Mouse (Mus musculus) hindbrain, postnatal 0 days (tissue): ENCODE data around the gene Olfr94. TPM values are rescaled to one million over a fixed set of nuclear protein-coding genes. Genes with fewer than 3 reads are reported as not detected.
A peak's percentile ranks its signal among the peaks of the same experiment; 100 is the strongest.

Experiments used
- ATAC-seq: fragments of 200-750 bp; cut with Nextera tagmentation; 2 replicates; pipeline ENCODE4 v1.8.0; 2017; ENCODE audit warnings: mild to moderate bottlenecking, moderate TSS enrichment, moderate library complexity
- DNase-seq: peaks from one replicate; pipeline ENCODE4 v3.0.0-alpha.2; 2015; ENCODE audit warnings: low spot score
- H3K27ac ChIP-seq: fragments of 300-500 bp; sonication (generic); 2 replicates; pipeline ENCODE4 v1.5.1; 2014; ENCODE audit warnings: mild to moderate bottlenecking
- H3K27me3 ChIP-seq: fragments of 300-500 bp; sonication (generic); 2 replicates; pipeline ENCODE4 v1.6.1; 2014; ENCODE audit warnings: low read length, mixed read lengths; ENCODE audit not compliant: insufficient read depth
- H3K36me3 ChIP-seq: fragments of 300-500 bp; sonication (generic); 2 replicates; pipeline ENCODE4 v1.6.1; 2014; ENCODE audit warnings: low read length, mixed read lengths; ENCODE audit not compliant: insufficient read depth
- H3K4me1 ChIP-seq: fragments of 300-500 bp; sonication (generic); 2 replicates; pipeline ENCODE4 v1.6.1; 2014; ENCODE audit warnings: antibody characterized with exemption, low read length, mixed read lengths; ENCODE audit not compliant: insufficient read depth
- H3K4me2 ChIP-seq: fragments of 300-500 bp; sonication (generic); 2 replicates; pipeline ENCODE4 v1.6.1; 2014; ENCODE audit warnings: low read depth, mild to moderate bottlenecking, low read length, moderate library complexity, mixed read lengths
- H3K4me3 ChIP-seq: fragments of 300-500 bp; sonication (generic); 2 replicates; pipeline ENCODE4 v1.5.1; 2014; ENCODE audit warnings: low read length
- H3K9ac ChIP-seq: fragments of 300-500 bp; sonication (generic); replicated peaks from 2 replicates; pipeline ENCODE4 v1.6.1; 2014; ENCODE audit warnings: mild to moderate bottlenecking, low read length, moderate library complexity, mixed read lengths
- H3K9me3 ChIP-seq: fragments of 300-500 bp; sonication (generic); 2 replicates; pipeline ENCODE4 v1.6.1; 2016; ENCODE audit warnings: low read length, mixed read lengths
- CTCF ChIP-seq: IDR thresholded peaks from 2 replicates; pipeline ENCODE4 v1.5.1; 2016; ENCODE audit warnings: antibody characterized with exemption, control low read depth, low read depth
- WGBS: fragments of 180-500 bp; shearing (Covaris S2); extraction: QIAGEN DNeasy Blood & Tissue Kit; methylation state at CpG from one replicate; pipeline ENCODE4 v1.1.7; 2014; 5-methylcytosine and 5-hydroxymethylcytosine counted together
- polyA plus RNA-seq: library from polyadenylated mRNA; unstranded; fragments of >200 nt; fragmentation: Nextera tagmentation; extraction: Ambion mirVana; gene quantifications from 2 replicates; pipeline ENCODE4 v1.2.1, GENCODE M21; 2015
- total RNA-seq: library from RNA; depleted of rRNA; stranded (reverse); fragments of >200 nt; gene quantifications from 2 replicates; pipeline ENCODE4 v1.2.3, GENCODE M21; 2014

Olfr94 gene
- total and polyA plus RNA-seq, 2 experiments from 2014 or later = 1.3 TPM; not detected in 1

DNA sequence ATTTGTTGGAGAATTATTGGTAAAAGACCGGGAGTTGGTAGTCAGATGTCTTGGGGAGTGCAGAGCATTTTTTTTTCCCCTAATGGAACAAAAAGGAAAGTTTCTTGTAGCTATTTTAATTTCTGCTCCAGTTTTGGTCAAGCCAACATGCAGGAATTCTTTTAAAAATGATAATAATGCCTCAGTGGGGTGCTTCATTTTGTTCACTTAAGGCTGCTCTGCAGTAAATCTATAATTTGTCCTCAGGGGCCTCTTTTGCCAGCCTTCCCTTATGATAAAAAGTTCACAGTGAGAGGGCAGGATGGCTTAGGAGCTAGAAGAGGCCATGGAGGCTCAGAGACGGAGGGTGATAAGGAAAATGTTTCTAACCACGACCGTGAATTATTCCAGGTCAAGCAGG lies 19.1 kb upstream of the Olfr94 start, which contains the start of gene Olfr96:
Gene Olfr96, plus strand, starts transcription at position 301 of the 400 bp plus-strand sequence.
- no peak within 1 kb of the TSS for H3K4me3 ChIP-seq
- H3K9me3 ChIP-seq = no peaks in the 10 kb centered on the region
- H3K4me1 ChIP-seq = no peaks in the 10 kb centered on the region
- no peak within 1 kb of the TSS for H3K27ac ChIP-seq
- no peak within 1 kb of the TSS for H3K9ac ChIP-seq
- H3K36me3 ChIP-seq = no peaks in the 10 kb centered on the region
- WGBS = 57% methylated on average over 4 of the region's 4 CpGs
- ATAC-seq = no peak
- H3K27me3 ChIP-seq = no peaks in the 10 kb centered on the region
- no peak for DNase-seq
- no peak within 1 kb of the TSS for H3K4me2 ChIP-seq
- TF ChIP-seq CTCF = no peak

- Histone ChIP-seq H3K9ac (no peak overlapping the region), H3K4me2 (no peak overlapping the region), H3K27me3 (no peaks in the 10 kb centered on the region), H3K36me3 (no peaks in the 10 kb centered on the region), H3K27ac (no peak overlapping the region), H3K9me3 (no peaks in the 10 kb centered on the region), H3K4me3 (no peak overlapping the region), H3K4me1 (no peaks in the 10 kb centered on the region)
- no peak for TF ChIP-seq CTCF
- WGBS = 80% methylated on average over 3 of the region's 3 CpGs
- DNase-seq (no peak), ATAC-seq (no peak)
These were observed 17.7 kb upstream of the Olfr94 start for GRCm38 (mm10) chr17:37218486-37218885.

- WGBS = 79% methylated on average over 3 of the region's 3 CpGs
- no peak within 1 kb of the TSS for H3K9ac ChIP-seq
- TF ChIP-seq CTCF = no peak
These were observed 12.2 kb upstream of the Olfr94 start, which contains the start of gene Olfr95 for GRCm38 (mm10) chr17:37213018-37213417. Gene Olfr95, minus strand, starts transcription at chr17:37213118.

GRCm38 (mm10) chr17:37210884-37211768 lies 10.3 kb upstream of the Olfr94 start:
- H3K36me3 ChIP-seq = no peaks in the 10 kb centered on the region
- no peaks in the 10 kb centered on the region for H3K9me3 ChIP-seq
- DNase-seq (peak; percentile 56), ATAC-seq (peak; percentile 82)
- TF ChIP-seq CTCF = peak; percentile 50
- peak overlapping the region; percentile 60 for H3K4me2 ChIP-seq
- H3K27me3 ChIP-seq = no peaks in the 10 kb centered on the region
- H3K27ac ChIP-seq = no peak overlapping the region
- peak overlapping the region; percentile 34 for H3K4me3 ChIP-seq
- WGBS = 19% methylated on average over 40 of the region's 40 CpGs
- H3K4me1 ChIP-seq = peaks cover 5% of the 10 kb centered on the region; the same call in 1 of the 2 replicates
- H3K9ac ChIP-seq = peak overlapping the region; percentile 49

More at GRCm38 (mm10) chr17:37213018-37213417, 12.2 kb upstream of the Olfr94 start, which contains the start of gene Olfr95:
- Histone ChIP-seq H3K27ac (no peak within 1 kb of the TSS), H3K36me3 (no peaks in the 10 kb centered on the region), H3K4me2 (no peak within 1 kb of the TSS), H3K4me3 (no peak within 1 kb of the TSS), H3K27me3 (no peaks in the 10 kb centered on the region), H3K9me3 (no peaks in the 10 kb centered on the region), H3K4me1 (peaks cover 5% of the 10 kb centered on the region; the same call in 1 of the 2 replicates)
- DNase-seq (no peak), ATAC-seq (no peak)

DNA sequence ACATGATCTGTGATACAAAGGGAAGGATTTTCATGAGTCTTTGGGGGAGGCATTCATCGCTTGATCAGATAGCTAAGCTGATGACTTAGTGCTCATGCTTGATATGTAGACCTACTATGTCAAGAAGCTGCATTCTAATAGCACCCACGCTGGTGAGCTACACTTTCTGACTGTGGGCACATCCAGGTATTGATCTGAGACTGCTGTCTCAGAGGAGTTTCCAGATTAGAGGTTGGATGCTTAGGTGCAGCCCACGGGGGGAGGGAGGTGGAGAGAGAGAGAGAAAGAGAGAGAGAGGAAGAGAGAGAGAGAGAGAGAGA lies 3.1 kb upstream of the Olfr94 start:
- Histone ChIP-seq H3K4me1 (no peaks in the 10 kb centered on the region), H3K27me3 (0 out of 2 replicates have a peak, but pooled peaks cover 1% of the 10 kb centered on the region), H3K4me3 (no peak overlapping the region), H3K27ac (no peak overlapping the region), H3K4me2 (no peak overlapping the region), H3K9me3 (no peaks in the 10 kb centered on the region), H3K9ac (no peak overlapping the region), H3K36me3 (no peaks in the 10 kb centered on the region)
- 28% methylated on average over 3 of the region's 3 CpGs for WGBS
- ATAC-seq (peak; percentile 72), DNase-seq (no peak)
- TF ChIP-seq CTCF = no peak

DNA sequence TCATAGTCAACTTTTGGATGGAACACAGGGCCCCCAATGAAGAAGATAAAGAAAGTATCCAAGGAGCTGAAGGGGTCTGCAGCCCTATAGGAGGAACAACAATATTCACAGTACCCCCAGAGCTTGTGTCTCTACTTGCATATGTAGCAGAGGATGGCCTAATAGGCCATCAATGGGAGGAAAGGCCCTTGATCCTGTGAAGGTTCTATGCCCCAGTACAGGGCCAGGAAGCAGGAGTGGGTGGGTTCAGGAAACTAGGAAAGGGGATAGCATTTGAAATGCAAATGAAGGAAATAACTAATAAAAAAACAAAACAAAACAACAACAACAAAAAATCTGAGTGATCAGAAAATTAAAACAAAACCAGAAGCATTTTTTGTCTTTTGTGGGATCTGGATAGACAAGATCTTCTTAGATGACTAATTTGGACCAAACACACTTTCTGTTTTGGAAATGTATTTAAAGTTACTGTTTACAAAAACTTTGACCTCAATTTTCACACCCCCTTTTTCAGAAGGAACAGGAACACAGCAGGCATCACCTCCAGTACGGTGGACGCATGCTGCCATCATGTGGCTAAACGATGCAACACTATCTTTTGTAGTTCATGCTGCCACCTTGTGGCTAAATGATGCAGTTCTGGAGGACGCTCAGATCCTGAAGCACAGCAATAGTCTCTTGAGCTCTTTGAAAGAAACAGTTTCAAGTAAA lies 2.6 kb upstream of the Olfr94 start:
- H3K4me2 ChIP-seq = no peak overlapping the region
- no peak overlapping the region for H3K4me3 ChIP-seq
- ATAC-seq (peak; percentile 90), DNase-seq (peak; percentile 94)
- H3K9ac ChIP-seq = no peak overlapping the region
- H3K27ac ChIP-seq = no peak overlapping the region
- no peaks in the 10 kb centered on the region for H3K36me3 ChIP-seq
- H3K27me3 ChIP-seq = 0 out of 2 replicates have a peak, but pooled peaks cover 6% of the 10 kb centered on the region
- H3K9me3 ChIP-seq = no peaks in the 10 kb centered on the region
- H3K4me1 ChIP-seq = no peaks in the 10 kb centered on the region
- WGBS = under 1% methylated on average over 4 of the region's 4 CpGs
- peak; percentile 100 for TF ChIP-seq CTCF
